Mouse (Mus musculus) A20 (cell line): ENCODE results near the gene Ttc28.

ENCODE experiments used
- DNase-seq: peaks from one replicate; pipeline ENCODE4 v3.0.0-alpha.2; 2011; ENCODE audit warnings: low read depth, low spot score

Gene Ttc28

DNA sequence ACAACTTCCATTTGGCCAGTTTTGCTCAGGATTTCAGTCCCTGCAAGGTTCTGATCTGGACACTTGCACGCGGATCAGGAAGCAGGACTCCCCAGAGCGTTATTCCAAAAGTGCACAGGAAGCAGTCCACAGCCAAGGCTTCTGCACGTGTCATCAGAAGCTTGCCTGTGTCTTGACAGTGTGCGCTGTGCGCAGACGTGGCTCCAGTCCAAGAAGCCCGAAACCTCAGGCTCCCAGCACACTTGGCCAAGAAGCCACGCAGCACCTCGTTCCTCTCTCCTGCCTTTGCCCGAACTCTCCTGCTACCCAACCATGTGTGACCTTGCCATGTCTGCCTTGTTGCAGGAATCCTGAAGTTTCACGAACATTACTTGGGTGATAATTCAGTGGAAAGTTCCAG is 355.5 kb downstream of the Ttc28 start:
- DNase-seq: no peak

DNA sequence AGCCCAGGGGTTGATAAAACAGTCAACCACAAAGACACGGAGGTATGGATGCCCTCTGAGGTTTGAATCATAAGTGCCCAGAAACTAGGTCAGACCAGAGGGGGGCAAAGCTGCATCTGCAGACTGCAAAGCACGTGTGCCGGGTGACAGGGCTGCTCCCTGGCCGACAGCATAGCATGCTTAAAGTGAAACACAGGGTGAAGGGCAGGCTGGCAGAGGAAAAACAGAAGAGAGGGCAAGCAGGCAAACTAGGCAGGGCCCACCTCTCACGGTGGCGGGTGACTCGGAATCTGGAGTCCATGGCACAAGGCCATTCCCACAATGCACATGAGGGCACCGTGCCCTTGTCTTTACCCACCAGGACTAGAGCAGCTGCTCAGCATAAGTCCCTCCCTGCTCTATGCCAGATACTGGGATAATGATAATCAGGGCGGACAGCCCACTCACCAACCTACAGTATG is 357.6 kb downstream of the Ttc28 start:
- no peak for DNase-seq

DNA sequence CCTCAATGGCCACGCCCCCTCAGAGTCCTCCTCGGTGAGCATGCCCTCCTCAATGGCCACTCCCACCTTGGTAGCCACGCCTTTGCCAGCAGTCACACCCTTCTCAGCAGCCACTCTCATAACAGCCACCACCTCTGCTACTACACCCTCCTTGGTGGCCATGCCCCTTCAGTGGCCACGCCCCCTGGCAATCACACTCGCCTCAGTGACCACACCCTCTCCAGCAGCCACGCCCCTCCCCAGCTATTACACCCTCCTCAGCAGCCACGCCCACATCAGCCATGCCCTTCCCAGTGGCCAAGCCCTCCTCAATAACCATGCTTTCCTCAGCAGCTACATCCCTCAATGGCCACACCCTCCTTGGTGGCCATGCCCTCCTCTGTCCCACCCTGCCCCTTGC is 359.6 kb downstream of the Ttc28 start:
- DNase-seq: peak; percentile 75

DNA sequence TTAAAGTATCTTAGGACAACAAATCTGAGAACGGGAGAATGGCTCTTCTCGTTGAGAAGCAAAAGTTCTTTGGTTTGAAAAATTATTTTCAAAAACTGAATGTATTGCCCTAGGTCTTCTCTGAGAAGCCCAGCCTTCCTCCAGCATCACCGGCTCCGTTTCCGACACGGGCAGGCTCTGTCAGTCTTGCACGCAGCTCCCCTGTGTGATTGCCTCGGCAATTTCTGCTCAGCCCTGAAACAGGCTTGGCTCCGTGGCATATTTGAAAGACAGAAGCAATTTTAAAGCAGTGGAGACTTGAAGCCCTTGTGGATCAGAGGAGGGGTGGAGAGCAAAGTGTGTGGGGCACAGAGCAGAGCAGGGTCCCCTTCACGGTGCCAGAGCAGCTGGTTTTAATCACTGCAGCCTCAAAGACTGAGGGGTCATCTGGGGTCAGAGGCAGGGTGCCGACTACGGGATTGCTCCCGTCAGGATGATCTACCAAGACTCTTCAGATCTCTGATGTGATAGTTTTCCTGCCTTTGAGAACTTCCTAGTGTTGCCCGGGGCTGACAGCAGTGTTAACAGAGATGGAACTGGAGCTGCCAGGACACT is 363.9 kb downstream of the Ttc28 start:
- DNase-seq: no peak

DNA sequence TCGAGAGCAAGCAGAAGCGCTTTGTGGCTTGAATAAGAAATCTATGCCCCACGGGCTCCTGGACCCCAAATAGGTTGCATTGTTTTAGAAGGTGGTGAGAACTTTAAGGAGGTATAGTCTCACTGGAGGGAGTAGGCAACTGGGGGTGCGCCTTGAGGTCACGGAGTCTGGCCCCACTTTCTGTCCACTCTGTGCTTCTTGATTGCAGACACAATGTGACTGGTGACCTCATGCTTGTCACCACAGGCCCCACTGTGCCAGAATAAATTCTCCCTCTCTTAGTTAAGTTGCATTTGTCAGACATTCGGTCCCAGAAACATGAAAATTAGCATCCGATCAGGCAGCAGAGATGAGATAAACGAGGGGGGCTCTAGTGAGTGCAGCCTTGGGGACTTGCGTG is 364.5 kb downstream of the Ttc28 start:
- no peak for DNase-seq

DNA sequence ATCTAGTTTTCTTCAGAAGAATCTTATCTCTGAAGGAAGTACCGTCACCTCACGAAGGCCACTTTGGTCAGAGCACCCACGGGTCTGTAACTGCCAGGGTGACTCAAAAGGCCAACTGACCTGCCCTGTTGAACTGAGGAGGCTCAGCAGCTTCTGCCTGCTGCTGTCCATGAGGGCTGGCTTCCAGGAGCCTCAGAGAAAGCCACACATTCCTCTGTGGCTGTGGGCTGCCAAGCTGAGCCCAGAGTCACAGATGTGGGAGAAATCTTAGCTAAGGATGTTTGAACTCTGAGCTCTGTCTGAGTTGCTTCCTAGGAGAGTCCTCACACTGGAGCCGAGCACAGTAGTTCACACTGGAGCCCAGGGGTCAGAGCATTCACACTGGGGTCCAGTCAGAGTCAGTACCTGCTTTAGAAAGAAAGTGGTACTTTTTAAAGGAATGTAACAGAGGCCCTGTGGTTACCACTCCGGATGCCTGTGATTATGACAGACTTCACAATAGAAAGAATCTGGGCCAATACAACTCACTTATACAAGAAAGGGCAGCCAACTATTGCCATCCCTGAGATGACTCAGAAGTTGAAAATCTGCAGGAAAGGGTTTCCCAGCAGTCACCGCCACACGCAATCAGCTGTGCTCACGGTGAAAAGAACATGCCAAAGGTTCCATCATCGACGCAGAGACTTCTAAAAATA is 368.1 kb downstream of the Ttc28 start:
- DNase-seq: no peak

DNA sequence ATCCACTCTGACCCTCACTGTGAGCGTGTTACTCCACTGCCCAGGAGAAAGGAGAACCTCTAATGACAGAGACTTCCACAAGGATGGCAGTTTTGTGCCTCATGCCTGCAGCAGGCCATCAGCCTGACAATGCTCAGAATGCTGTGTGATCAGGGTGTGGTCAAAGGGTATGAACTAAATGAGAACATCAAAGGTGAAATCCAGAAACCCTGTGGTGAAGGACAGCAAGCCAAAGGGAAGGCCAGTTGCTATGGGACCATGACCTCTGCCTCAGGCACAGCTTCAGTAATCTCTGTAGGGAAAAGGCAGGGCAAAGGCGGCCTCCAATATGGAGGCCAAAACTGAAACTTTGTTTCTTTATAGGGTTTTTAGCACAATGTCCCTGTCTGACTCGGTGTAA is 372.5 kb downstream of the Ttc28 start:
- DNase-seq: no peak

DNA sequence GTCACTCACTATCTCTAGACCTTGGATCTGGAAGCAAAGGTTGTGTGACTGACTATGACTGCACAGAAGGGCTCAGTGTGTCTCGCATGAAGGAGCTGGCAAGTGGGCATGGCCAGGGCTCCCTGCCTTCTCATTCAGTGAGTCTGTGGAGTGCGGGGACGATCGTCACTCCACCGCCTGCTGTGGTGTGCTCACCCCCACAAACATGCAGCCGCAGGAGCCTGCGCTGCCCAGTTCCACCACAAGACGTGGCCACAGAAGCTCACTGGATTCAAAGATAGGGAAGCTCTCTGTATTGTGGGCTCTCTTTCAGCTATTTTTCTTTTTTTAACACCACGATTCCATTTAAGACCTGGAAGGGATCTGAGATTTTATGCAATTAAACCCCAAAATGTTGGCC is 374.8 kb downstream of the Ttc28 start:
- no peak for DNase-seq

DNA sequence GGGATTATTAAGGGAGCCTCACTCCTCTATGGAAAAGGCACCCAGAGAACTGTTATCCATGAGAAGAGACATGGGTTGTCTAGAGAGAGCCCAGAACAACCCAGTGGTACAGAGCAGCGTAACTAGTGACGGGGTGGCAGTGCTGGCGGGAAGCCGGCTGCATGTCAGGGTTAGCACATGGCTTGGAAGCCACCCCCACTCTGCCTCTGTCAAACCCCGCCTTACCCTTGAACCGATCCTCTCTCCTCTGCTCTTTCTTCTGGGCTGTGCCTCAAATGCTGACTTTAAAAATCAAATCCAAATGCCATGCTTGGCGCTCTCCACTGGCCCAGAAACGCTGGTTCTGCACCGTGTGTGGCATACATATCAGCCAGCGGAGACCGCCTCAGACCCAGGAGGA is 375.2 kb downstream of the Ttc28 start:
- DNase-seq: no peak

DNA sequence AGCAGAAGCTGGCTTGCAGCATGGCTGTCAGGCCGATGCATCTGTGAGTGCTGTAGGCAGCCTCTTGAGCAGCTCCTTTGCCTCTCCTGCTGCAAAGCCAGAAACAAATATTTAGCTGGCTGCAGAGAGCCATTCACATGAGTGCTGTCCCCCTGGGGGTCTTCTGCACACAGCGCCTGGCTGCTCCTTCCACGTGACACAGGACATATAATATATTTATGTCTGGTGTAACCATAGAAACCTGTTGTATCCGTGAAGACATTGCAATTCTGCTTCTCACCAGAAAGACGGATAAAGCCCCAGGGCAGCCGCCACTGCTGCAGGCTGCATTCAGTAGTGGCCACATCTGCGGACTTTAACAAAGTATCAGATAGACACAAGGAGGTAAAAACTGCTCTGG is 376.6 kb downstream of the Ttc28 start:
- no peak for DNase-seq

DNA sequence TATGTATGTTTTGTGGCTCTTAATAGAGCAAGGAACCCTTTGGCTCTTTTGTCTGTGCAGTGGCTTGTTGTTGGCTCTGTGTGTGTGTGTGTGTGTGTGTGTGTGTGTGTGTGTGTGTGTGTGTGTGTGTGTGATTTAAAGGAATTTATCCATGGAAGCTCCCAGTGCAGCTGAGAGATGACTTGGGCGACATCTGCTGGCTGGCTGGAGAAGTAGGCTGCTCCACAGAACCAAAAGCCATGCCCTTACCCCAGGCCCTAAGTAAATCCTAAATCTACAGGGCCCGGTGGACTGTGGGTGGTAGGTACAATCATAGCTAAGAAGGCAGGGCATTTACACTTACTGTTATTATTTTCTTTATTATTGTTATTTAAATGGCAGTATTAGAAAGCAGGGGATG is 377.5 kb downstream of the Ttc28 start:
- peak; percentile 35 for DNase-seq

DNA sequence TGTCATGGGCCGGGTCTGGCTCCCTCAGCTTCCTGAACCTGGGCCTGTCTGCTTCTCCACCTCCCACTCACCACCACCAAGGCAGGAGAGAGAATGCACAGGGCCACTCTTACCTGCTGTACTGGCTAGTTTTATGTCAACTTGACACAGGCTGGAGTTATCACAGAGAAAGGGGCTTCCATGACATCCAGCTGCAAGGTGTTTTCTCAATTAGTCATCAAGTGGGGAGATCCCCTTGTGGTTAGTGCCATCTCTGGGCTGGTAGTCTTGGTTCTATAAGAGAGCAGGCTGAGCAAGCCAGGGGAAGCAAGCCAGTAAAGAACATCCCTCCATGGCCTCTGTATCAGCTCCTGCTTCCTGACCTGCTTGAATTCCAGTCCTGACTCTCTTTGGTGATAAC is 381.6 kb downstream of the Ttc28 start:
- DNase-seq: peak; percentile 33

DNA sequence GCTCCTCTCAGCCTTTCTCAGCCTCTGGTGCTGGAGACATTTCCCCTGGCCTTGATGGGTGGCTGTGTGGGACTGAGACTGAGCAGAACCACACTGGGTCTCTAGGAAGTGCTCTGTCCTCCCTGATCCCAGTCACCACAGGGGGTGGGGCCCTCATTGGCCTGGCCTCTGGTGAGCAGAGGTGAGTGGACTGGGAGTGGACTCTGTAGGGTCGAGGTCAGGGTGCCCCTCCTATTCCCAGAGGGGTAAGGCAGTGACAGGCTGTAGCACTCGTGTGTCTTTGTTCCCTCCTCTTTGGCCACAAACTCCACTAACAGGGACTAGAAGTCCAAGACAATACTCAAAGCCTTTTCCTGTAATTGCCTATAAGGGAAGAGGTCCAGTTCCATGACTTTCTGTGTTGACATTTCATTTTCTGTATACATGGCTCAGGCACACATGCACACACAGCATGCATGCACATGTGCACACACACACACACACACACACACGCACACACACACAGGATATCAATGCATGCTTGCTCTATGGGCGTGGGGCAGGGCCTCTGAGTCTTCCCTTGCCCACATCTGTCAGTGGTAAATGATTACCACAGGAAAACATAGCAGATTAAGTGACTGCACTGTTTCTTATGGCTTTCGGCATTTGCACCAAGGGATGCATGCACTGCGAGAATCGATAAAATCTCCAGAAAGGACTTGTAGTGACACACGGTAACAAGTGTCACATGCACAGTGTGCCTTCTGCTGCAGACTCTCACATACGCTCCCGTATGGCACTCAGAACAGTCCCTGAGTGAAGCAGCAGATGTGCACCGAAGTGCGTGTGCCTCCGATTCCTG is 382.4 kb downstream of the Ttc28 start:
- DNase-seq: no peak

DNA sequence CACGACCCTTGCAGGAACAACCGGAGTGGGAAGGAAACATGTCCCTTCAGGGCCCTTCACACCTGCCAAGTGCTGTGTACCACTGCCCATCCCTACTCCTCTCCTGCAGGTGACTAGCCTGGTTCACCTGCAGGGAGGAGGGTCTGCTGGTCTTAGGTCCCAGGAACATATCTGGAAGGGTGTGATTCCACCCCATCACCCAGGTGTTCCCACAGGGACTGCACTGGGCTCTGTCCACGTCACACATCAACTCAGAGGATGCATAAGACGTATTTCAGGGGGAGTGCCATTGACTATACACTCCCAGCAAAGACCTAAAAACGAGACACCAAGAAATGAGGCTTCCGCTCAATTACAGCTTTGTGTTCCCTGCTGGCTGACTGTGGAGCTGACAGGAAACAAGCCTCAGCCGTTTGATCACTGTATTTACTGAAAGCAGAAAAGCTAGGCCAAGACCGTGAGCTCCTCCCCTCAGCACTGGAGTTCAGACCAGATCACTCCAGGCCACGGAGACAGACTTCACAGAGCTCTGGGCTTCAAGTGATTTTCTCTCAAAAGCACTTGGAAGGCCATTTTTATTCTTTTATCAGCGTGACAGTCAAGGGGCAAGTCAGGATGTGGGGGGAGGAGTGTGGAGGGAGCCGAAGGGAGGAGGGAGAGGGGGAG is 383.1 kb downstream of the Ttc28 start:
- no peak for DNase-seq

DNA sequence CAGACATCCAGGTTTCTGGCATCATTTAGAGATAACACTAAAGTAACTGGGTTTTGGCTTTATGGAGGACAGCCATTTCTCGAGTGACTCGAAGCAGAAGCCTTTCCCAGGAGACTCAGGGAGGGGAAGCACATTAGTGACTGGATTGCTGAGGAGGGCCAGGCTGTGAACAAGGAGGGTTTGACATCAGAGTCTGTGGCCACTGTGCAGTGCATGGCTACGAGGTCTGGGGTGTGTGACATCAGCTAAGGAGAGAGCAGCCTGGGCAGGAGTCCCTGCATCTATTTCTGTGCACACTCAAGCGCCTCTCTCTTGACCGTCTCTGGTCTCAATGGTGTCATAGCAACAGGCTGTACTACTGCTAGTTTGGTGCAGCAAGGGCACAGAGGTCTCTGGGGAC is 383.8 kb downstream of the Ttc28 start:
- no peak for DNase-seq

DNA sequence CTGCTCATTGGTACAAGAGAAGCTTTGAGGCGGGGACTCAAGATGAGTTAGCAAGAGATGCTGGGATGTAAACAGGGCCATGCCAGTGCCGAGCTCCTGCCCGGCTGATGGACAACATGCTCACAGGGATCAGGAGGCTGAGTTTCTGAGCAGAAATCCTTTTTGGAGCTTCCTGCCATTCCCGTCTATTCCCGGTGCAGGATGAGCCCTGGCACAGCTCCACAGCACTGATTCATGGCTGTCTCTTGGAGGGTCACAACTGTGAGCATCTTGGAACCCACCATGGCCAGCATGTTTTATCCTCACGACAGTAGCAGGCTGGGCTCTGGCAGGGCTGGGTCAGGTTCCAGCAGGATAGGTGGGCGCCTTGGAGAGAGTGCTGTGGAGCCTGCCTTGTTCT is 384.9 kb downstream of the Ttc28 start:
- DNase-seq: no peak

DNA sequence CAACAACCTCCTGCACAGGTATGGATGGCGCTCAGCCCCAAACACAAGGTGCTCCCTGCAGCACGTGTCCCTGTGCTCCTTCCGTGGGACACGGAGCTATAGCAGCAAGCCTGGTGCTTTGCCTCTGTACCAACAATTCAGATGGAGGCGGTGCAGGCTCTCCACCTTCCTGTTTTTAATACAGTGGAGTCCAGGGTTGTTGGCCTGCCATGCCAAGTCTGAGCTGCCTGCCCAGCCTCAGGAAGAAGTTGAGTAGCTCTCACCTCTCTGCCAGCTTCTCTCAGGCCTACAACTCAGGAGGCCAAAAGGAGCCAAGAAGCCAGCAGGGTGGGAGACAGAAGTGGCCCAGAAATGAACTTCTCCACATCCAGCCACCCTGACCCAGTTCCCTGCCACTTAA is 387.1 kb downstream of the Ttc28 start:
- no peak for DNase-seq

DNA sequence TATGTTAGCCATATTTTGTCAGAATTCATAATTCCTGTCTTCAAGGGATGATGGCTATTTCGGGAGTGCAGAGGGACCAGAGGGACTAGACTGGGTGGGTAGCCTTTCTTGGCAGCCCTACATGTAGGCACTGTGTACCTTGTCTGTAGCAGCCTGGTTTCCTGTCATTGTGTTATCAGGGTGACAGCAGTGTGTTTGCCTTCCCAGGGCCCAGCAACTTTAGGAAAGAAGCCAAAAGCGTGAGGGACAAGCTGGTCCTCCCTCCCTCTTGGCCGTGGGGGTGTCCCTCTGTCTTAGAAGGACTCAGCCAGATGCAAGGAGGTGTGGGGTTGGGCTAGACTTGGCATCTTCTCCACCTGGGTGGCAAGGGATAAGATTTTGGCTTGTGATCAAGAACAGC is 387.5 kb downstream of the Ttc28 start:
- DNase-seq: no peak

DNA sequence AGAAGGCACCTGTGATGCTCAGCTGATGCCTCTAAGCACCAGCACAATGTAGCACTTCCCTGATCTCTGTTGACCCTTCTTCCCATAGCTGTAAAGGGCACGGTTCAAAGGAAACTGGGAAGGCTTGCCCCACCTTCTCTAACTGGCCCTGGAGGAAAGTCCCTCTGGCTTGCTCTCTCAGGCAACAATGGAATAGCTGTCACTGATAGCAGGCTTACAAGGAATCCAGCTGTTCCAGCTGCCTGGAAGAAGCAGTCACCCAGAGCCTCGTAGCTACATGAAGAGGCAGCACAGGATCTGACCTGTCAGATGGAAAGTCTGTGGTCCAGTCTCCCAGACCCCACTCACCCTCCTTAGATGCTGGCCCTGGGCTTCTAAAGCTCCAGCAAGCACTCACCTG is 389.2 kb downstream of the Ttc28 start:
- DNase-seq: no peak

DNA sequence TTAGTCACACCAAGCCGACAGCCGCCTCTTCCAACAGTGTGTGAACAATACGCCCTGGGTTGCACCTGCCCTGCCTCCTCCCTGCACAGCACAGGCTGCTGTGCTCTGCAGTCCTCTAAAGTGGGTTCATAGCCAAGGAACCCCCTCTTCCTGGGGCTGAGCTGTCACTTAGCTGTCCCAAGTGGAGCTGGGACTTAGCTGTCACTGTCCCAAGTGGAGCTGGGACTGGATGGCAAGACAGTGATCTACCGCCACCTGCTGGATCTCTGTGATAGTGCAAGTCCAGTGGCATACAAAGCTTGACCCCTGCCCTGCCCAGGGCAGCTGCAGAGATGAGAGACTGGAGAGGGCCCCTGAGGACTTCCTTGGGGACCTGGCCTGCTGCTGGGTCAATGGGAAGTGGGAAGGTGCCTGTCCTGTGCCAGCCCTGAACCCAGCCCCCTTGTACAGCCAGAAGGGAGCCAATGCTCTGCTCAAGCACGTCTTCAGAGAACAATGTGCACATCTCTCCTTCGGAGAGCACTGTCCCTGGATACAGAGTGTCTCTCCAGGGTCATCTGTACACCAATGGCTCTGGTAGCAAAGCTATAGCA is 390.1 kb downstream of the Ttc28 start:
- peak; percentile 58 for DNase-seq

DNA sequence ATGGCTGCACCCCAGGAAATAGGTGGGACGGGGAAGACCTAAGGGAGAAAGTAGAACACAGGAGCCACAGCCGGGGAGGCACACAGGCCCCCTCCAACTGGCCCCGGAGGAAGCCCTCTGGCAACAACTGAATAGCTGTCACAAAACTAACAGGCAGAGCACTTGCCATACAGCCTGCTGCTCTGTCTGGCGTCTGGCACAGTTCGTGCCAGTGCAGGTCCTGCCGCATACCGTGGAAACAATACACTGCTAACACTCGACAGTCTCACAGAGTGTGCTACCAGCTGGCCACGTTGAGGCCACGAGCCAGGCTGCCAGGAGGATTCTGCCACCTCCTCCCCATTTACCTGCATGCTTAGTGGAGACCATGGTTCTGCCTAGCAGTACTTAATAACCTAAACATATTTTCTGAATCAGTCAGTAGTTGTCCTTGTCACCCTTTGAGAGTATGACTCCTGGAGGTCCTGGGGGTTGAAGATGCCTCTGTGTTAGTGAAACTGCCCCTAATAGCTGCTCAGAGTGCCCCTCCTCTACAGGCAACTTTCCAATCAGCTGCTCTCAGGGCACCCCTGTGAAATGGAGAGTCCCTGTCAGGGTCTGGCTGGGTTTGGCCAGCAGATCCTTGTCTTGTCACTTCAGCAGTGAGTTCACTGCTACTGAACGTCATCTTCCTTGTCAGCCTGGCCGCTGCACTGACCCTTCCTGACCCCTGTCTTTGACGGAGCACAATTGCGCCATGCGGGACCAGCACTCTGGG is 390.8 kb downstream of the Ttc28 start:
- DNase-seq: no peak
